Mouse (Mus musculus) thymus, postnatal 4 days (tissue): ENCODE measurements at regions not wholly inside any gene's neighbourhood (a gene's known extent, or its start where the extent isn't known, plus 50 kb on each side); places are given as distances from the start of the nearest gene placed in this dataset.
"Not testable (repeated sequence)": the region's sequence is repeated elsewhere in the genome, so short reads cannot be mapped to it uniquely, and the experiment has no call there.

Experiments
- DNase-seq: peaks from one replicate; pipeline ENCODE4 v3.0.0; 2021

- DNase-seq: no peak
Observed at GRCm38 (mm10) chr4:55203731-55204710, 145.8 kb upstream of the Rad23b start.

- DNase-seq: no peak
Observed at GRCm38 (mm10) chr4:55206226-55206625, 143.6 kb upstream of the Rad23b start.

- DNase-seq: no peak
Observed at GRCm38 (mm10) chr4:55207749-55208385, 142.0 kb upstream of the Rad23b start.

- no peak for DNase-seq
Observed at GRCm38 (mm10) chr4:55208386-55209345, 141.2 kb upstream of the Rad23b start.

GRCm38 (mm10) chr4:55215425-55216174, 134.2 kb upstream of the Rad23b start:
- DNase-seq: no peak

GRCm38 (mm10) chr4:55216175-55216545, 133.7 kb upstream of the Rad23b start:
- DNase-seq: no peak

- no peak for DNase-seq
Observed at GRCm38 (mm10) chr4:55225766-55226165, 124.1 kb upstream of the Rad23b start.

GRCm38 (mm10) chr4:55227394-55227793, 122.4 kb upstream of the Rad23b start:
- DNase-seq: no peak

- peak; percentile 44 for DNase-seq
Observed at GRCm38 (mm10) chr4:55231522-55231921, 118.3 kb upstream of the Rad23b start.

GRCm38 (mm10) chr4:55237856-55238255, 112.0 kb upstream of the Rad23b start:
- DNase-seq: peak; percentile 34

- DNase-seq: peak; percentile 82
Observed at GRCm38 (mm10) chr4:55240450-55240849, 109.4 kb upstream of the Rad23b start.

- no peak for DNase-seq
Observed at GRCm38 (mm10) chr4:55242331-55242730, 107.5 kb upstream of the Rad23b start.

- no peak for DNase-seq
Observed at GRCm38 (mm10) chr4:55243091-55244058, 106.5 kb upstream of the Rad23b start.

- DNase-seq: no peak
Observed at GRCm38 (mm10) chr4:55245789-55246188, 104.1 kb upstream of the Rad23b start.

GRCm38 (mm10) chr4:55250334-55250733, 99.5 kb upstream of the Rad23b start:
- no peak for DNase-seq

GRCm38 (mm10) chr4:55251546-55251945, 98.3 kb upstream of the Rad23b start:
- DNase-seq: no peak

- no peak for DNase-seq
Observed at GRCm38 (mm10) chr4:55253769-55254168, 96.1 kb upstream of the Rad23b start.

GRCm38 (mm10) chr4:55271965-55272630, 77.7 kb upstream of the Rad23b start:
- DNase-seq: no peak

GRCm38 (mm10) chr4:55276300-55276952, 73.4 kb upstream of the Rad23b start:
- no peak for DNase-seq

GRCm38 (mm10) chr4:55279351-55279750, 70.5 kb upstream of the Rad23b start:
- not testable (repeated sequence) for DNase-seq
